Mouse (Mus musculus) cortical plate, adult 2 months (tissue): ENCODE measurements around the gene Limch1. TPM values are rescaled to one million over a fixed set of nuclear protein-coding genes. Genes with fewer than 3 reads are reported as not detected.

ENCODE experiments used
- H3K27ac ChIP-seq: fragments of 200-500 bp; 2 replicates; pipeline ENCODE4 v1.5.1; 2012; ENCODE audit warnings: low read length, control low read depth, inconsistent platforms; ENCODE audit not compliant: insufficient read depth
- H3K4me1 ChIP-seq: fragments of 200-500 bp; 2 replicates; pipeline ENCODE4 v1.6.1; 2011; ENCODE audit warnings: low read length; ENCODE audit not compliant: control insufficient read depth, insufficient read depth
- H3K4me3 ChIP-seq: fragments of 200-500 bp; 2 replicates; pipeline ENCODE4 v1.5.1; 2011; ENCODE audit warnings: mild to moderate bottlenecking, low read length, control low read depth; ENCODE audit not compliant: insufficient read depth
- CTCF ChIP-seq: fragments of 200-500 bp; IDR thresholded peaks from 2 replicates; pipeline ENCODE4 v1.5.1; 2011; ENCODE audit warnings: mild to moderate bottlenecking, control low read depth, low read length; ENCODE audit not compliant: insufficient read depth; ENCODE audit errors: extremely low read depth
- POLR2A ChIP-seq: fragments of 200-500 bp; IDR thresholded peaks from 2 replicates; pipeline ENCODE4 v1.6.1; 2011; ENCODE audit warnings: mild to moderate bottlenecking, low read length, control low read depth; ENCODE audit not compliant: insufficient read depth; ENCODE audit errors: extremely low read depth
- polyA plus RNA-seq: library from polyadenylated mRNA; depleted of rRNA; stranded (reverse); fragments of >200 nt; gene quantifications from 2 replicates; pipeline ENCODE4 v1.2.3, GENCODE M21; 2012; rRNA removed

Gene Limch1
- polyA plus RNA-seq, result 51.1 and 56.3 TPM in 2 replicates

GRCm38 (mm10) chr5:66745390-66745995 lies at the start of gene Limch1:
Limch1 (plus strand) TSS chr5:66745827.
- Histone ChIP-seq H3K4me3 (peak within 1 kb of the TSS; percentile 98), H3K4me1 (no peaks in the 10 kb centered on the region), H3K27ac (peak within 1 kb of the TSS; percentile 97)
- TF ChIP-seq CTCF (no peak), POLR2A (0 out of 2 replicates have a peak, but pooled peaks have one; percentile 24)

GRCm38 (mm10) chr5:66697119-66697518 lies 48.5 kb upstream of the Limch1 start:
- no peak for TF ChIP-seq POLR2A
- TF ChIP-seq CTCF, result peak; percentile 77
- Histone ChIP-seq H3K27ac (no peak overlapping the region), H3K4me3 (no peak overlapping the region), H3K4me1 (no peaks in the 10 kb centered on the region)

- H3K4me1 ChIP-seq, result no peaks in the 10 kb centered on the region
- no peak overlapping the region for H3K27ac ChIP-seq
- TF ChIP-seq POLR2A (no peak), CTCF (no peak)
- H3K4me3 ChIP-seq, result no peak overlapping the region
These were observed 45.7 kb upstream of the Limch1 start for GRCm38 (mm10) chr5:66699911-66700310.

- TF ChIP-seq CTCF (no peak), POLR2A (no peak)
- H3K4me3 ChIP-seq, result no peak overlapping the region
- H3K27ac ChIP-seq, result no peak overlapping the region
- no peaks in the 10 kb centered on the region for H3K4me1 ChIP-seq
These were observed 43.7 kb upstream of the Limch1 start for GRCm38 (mm10) chr5:66701951-66702350.

- Histone ChIP-seq H3K27ac (no peak overlapping the region), H3K4me3 (no peak overlapping the region), H3K4me1 (no peaks in the 10 kb centered on the region)
- TF ChIP-seq POLR2A (no peak), CTCF (no peak)
These were observed 42.2 kb upstream of the Limch1 start for GRCm38 (mm10) chr5:66703317-66704004.

- no peak for TF ChIP-seq POLR2A
- no peak for TF ChIP-seq CTCF
- Histone ChIP-seq H3K27ac (no peak overlapping the region), H3K4me1 (no peaks in the 10 kb centered on the region), H3K4me3 (no peak overlapping the region)
These were observed 37.8 kb upstream of the Limch1 start for GRCm38 (mm10) chr5:66707859-66708258.

GRCm38 (mm10) chr5:66710445-66711019 lies 35.1 kb upstream of the Limch1 start:
- Histone ChIP-seq H3K27ac (no peak overlapping the region), H3K4me3 (no peak overlapping the region), H3K4me1 (no peaks in the 10 kb centered on the region)
- TF ChIP-seq CTCF, result peak; percentile 62
- no peak for TF ChIP-seq POLR2A

GRCm38 (mm10) chr5:66712801-66713200 lies 32.8 kb upstream of the Limch1 start:
- Histone ChIP-seq H3K27ac (no peak overlapping the region), H3K4me3 (no peak overlapping the region), H3K4me1 (no peaks in the 10 kb centered on the region)
- no peak for TF ChIP-seq CTCF
- TF ChIP-seq POLR2A, result no peak

- no peaks in the 10 kb centered on the region for H3K4me1 ChIP-seq
- no peak overlapping the region for H3K4me3 ChIP-seq
- TF ChIP-seq POLR2A, result no peak
- TF ChIP-seq CTCF, result no peak
- no peak overlapping the region for H3K27ac ChIP-seq
These were observed 30.1 kb upstream of the Limch1 start for GRCm38 (mm10) chr5:66715498-66715931.
